Mouse (Mus musculus) gastrocnemius, adult 2 months (tissue): ENCODE measurements around the gene Hemgn. TPM values are rescaled to one million over a fixed set of nuclear protein-coding genes. Genes with fewer than 3 reads are reported as not detected.

Experiments
- DNase-seq: peaks from one replicate; pipeline ENCODE4 v3.0.0; 2022
- H3K27ac ChIP-seq: fragments of 200-600 bp; 2 replicates; pipeline ENCODE4 v1.8.1; 2022; ENCODE audit warnings: mild to moderate bottlenecking
- H3K4me3 ChIP-seq: fragments of 200-600 bp; 2 replicates; pipeline ENCODE4 v1.8.1; 2022; ENCODE audit warnings: mild to moderate bottlenecking, moderate library complexity
- CTCF ChIP-seq: fragments of 200-600 bp; IDR thresholded peaks from 2 replicates; pipeline ENCODE4 v1.8.1; 2022; ENCODE audit warnings: antibody characterized with exemption, mild to moderate bottlenecking, moderate library complexity
- intact Hi-C: fragments of 180-260 bp; cut with DNase I; formaldehyde crosslinking; loops from one replicate; pipeline ENCODE4 v1.15.1; 2025
- total RNA-seq, 2 experiments: library from RNA; stranded (reverse); gene quantifications; 2 replicates each; pipeline ENCODE4 v1.2.3; 2021

The Hemgn gene
- total RNA-seq, 2 experiments from 2014 or later = not detected

- intact Hi-C loops = no loop called here
- no peak overlapping the region for H3K4me3 ChIP-seq
- no peak for DNase-seq
- no peak overlapping the region; the same call in 1 of the 2 replicates for H3K27ac ChIP-seq
- TF ChIP-seq CTCF = no peak
Measured at GRCm38 (mm10) chr4:46448886-46449285, 35.6 kb upstream of the Hemgn start.

GRCm38 (mm10) chr4:46447461-46447860 is 34.2 kb upstream of the Hemgn start:
- intact Hi-C loops = no loop called here
- Histone ChIP-seq H3K27ac (no peak overlapping the region), H3K4me3 (no peak overlapping the region)
- no peak for DNase-seq
- TF ChIP-seq CTCF = no peak

- no peak for TF ChIP-seq CTCF
- Histone ChIP-seq H3K27ac (no peak overlapping the region), H3K4me3 (no peak overlapping the region)
- intact Hi-C loops = no loop called here
- no peak for DNase-seq
Measured at GRCm38 (mm10) chr4:46445237-46445945, 32.1 kb upstream of the Hemgn start.

- no peak for TF ChIP-seq CTCF
- no peak for DNase-seq
- Histone ChIP-seq H3K4me3 (no peak overlapping the region), H3K27ac (no peak overlapping the region)
- intact Hi-C loops = no loop called here
Measured at GRCm38 (mm10) chr4:46442501-46442900, 29.2 kb upstream of the Hemgn start.

- Histone ChIP-seq H3K4me3 (no peak overlapping the region), H3K27ac (no peak overlapping the region)
- TF ChIP-seq CTCF = no peak
- no peak for DNase-seq
- intact Hi-C loops = no loop called here
Measured at GRCm38 (mm10) chr4:46432339-46433036, 19.2 kb upstream of the Hemgn start.

- TF ChIP-seq CTCF = no peak
- intact Hi-C loops = no loop called here
- Histone ChIP-seq H3K4me3 (no peak overlapping the region), H3K27ac (no peak overlapping the region)
- no peak for DNase-seq
Measured at GRCm38 (mm10) chr4:46428903-46429499, 15.7 kb upstream of the Hemgn start.

- H3K27ac ChIP-seq = no peak overlapping the region
- TF ChIP-seq CTCF = no peak
- no peak for DNase-seq
- intact Hi-C loops = no loop called here
- no peak overlapping the region for H3K4me3 ChIP-seq
Measured at GRCm38 (mm10) chr4:46422625-46423024, 9.3 kb upstream of the Hemgn start.

GRCm38 (mm10) chr4:46418851-46419250 is 5.5 kb upstream of the Hemgn start:
- Histone ChIP-seq H3K4me3 (no peak overlapping the region), H3K27ac (no peak overlapping the region)
- DNase-seq = no peak
- no peak for TF ChIP-seq CTCF
- intact Hi-C loops = no loop called here

GRCm38 (mm10) chr4:46417491-46417890 is 4.2 kb upstream of the Hemgn start:
- intact Hi-C loops = no loop called here
- Histone ChIP-seq H3K27ac (no peak overlapping the region), H3K4me3 (no peak overlapping the region)
- DNase-seq = no peak
- TF ChIP-seq CTCF = no peak

- Histone ChIP-seq H3K27ac (no peak overlapping the region), H3K4me3 (no peak overlapping the region)
- no peak for TF ChIP-seq CTCF
- intact Hi-C loops = no loop called here
- no peak for DNase-seq
Measured at GRCm38 (mm10) chr4:46412113-46412512, 1.2 kb downstream of the Hemgn start.

- TF ChIP-seq CTCF = no peak
- DNase-seq = no peak
- H3K4me3 ChIP-seq = no peak overlapping the region
- H3K27ac ChIP-seq = no peak overlapping the region
- intact Hi-C loops = no loop called here
Measured at GRCm38 (mm10) chr4:46411489-46411888, 1.8 kb downstream of the Hemgn start.

GRCm38 (mm10) chr4:46410677-46411076 is 2.6 kb downstream of the Hemgn start:
- Histone ChIP-seq H3K27ac (no peak overlapping the region), H3K4me3 (no peak overlapping the region)
- intact Hi-C loops = no loop called here
- TF ChIP-seq CTCF = no peak
- DNase-seq = no peak

- TF ChIP-seq CTCF = no peak
- H3K27ac ChIP-seq = no peak overlapping the region
- DNase-seq = no peak
- intact Hi-C loops = no loop called here
- no peak overlapping the region for H3K4me3 ChIP-seq
Measured at GRCm38 (mm10) chr4:46406966-46407703, 6.2 kb downstream of the Hemgn start.
